Mouse (Mus musculus): ENCODE measurements around the gene Xpo5. TPM values are rescaled to one million over a fixed set of nuclear protein-coding genes. Genes with fewer than 3 reads are reported as not detected.

Xpo5 gene
- total RNA-seq, 1 experiment from 2014 or later: 67.8 TPM

GRCm38 (mm10) chr17:46253452-46254084 is 51.0 kb downstream of the Xpo5 start, which contains the start of gene Lrrc73:
Lrrc73 (plus strand) TSS chr17:46253531.
- ATAC-seq (replicated peaks; ENCODE audit: low read depth, poor library complexity, severe bottlenecking): peak; percentile 83

- ATAC-seq (replicated peaks; ENCODE audit: low read depth, poor library complexity, severe bottlenecking): no peak
These were observed 51.5 kb downstream of the Xpo5 start for GRCm38 (mm10) chr17:46254106-46254505.

GRCm38 (mm10) chr17:46255147-46255546 is 52.6 kb downstream of the Xpo5 start:
- no peak for ATAC-seq (replicated peaks; ENCODE audit: low read depth, poor library complexity, severe bottlenecking)

DNA sequence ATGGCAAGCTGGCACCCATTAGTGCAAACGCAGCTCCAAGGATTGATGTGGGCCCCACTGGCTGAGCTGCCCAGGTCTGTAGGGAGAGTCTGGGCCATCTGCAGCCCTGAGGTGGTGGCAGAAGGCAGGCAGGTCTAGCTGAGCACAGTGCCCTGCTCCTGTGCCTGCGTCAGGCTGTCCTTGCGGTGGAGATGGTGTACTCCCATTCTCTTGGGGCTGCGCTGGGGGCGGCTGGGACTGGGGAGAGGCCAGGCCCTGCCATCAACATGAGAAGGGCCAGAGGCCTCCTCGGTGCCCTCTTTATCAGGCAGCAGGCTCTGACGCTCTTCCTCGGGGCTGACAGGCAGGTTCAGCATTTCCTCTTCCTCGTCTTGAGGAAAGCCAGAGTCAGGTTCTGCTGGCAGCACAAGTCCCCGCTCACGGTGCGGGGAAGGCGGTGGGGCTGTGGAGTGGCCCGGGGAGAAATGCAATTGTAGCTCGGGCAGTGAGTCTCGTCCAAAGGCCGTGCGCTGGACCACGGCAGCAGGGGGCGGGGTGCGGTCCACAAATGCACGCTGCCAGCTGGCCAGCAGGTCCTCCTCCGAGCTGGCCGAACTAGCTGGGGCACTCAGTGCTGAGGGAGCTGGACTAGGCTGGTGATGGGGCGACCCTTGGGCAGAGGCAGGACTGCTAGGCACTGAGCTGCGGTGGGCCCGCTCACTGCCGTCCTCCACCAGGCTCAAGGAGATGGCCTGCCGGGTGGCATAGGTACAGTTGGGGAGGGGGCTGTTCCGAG is 55.9 kb downstream of the Xpo5 start:
- ATAC-seq (replicated peaks; ENCODE audit: low read depth, poor library complexity, severe bottlenecking): no peak

GRCm38 (mm10) chr17:46259675-46260074 is 57.1 kb downstream of the Xpo5 start:
- no peak for ATAC-seq (replicated peaks; ENCODE audit: low read depth, poor library complexity, severe bottlenecking)

- no peak for ATAC-seq (replicated peaks; ENCODE audit: low read depth, poor library complexity, severe bottlenecking)
These were observed 59.7 kb downstream of the Xpo5 start for GRCm38 (mm10) chr17:46262201-46262694.

DNA sequence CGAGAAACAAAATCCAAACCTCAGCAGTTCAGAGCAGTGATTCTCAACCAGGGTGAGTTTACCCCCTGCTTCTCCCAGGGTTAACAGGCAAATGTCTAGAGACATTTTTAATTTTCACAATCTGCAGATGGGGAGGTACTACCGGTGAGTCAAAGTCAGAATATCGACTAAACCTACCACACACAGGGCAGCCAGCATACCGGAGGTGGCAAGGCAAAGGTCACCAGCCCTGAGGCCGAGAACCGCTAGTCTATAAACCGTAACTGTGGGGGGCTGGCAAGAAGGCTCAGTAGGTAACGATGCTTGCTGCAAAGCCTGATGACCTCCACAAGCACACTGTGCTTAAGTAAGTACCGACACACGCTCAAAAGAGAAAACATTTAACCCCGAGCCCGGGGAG is 62.9 kb downstream of the Xpo5 start:
- 0 out of 2 replicates have a peak, but pooled peaks have one; percentile 2 for ATAC-seq (replicated peaks; ENCODE audit: low read depth, poor library complexity, severe bottlenecking)

DNA sequence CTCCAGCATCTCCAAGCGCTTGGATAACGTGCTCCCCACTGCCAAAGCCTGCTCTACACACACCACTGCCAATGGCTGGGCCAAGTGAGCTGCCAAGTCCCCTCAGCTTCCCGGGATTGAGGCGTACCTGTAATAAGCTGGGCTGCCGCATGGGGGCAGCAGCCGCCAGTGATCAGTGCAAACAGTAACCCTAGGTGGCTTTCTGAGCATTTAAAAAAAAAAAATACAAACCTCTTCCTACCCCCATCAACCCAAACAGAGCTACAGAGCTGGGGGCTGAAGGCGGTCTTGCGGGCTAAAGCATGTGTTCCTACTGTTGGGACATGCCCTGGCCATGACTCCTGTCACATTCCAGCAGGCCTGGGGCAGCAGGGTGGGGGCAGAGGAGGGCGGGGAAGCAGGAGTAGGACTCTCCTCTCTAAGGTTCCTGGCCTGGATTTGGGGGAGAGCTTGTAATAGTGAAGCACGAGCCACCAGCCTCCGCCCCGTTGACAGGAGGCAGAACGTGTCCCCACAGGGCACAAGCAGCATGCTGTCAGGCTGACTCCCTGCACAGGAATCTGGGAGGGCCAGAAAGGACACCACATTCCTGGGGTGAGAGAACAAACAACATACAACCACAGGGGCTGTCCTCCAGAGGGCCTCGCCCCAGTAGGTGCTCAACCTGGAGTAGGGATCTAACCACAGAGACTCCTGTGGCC is 63.5 kb downstream of the Xpo5 start:
- peak; percentile 86 for ATAC-seq (replicated peaks; ENCODE audit: low read depth, poor library complexity, severe bottlenecking)

- no peak for ATAC-seq (replicated peaks; ENCODE audit: low read depth, poor library complexity, severe bottlenecking)
These were observed 64.4 kb downstream of the Xpo5 start for GRCm38 (mm10) chr17:46266986-46267385.

GRCm38 (mm10) chr17:46267511-46267910 is 64.9 kb downstream of the Xpo5 start:
- no peak for ATAC-seq (replicated peaks; ENCODE audit: low read depth, poor library complexity, severe bottlenecking)

GRCm38 (mm10) chr17:46268026-46268720 is 65.6 kb downstream of the Xpo5 start:
- ATAC-seq (replicated peaks; ENCODE audit: low read depth, poor library complexity, severe bottlenecking): no peak

DNA sequence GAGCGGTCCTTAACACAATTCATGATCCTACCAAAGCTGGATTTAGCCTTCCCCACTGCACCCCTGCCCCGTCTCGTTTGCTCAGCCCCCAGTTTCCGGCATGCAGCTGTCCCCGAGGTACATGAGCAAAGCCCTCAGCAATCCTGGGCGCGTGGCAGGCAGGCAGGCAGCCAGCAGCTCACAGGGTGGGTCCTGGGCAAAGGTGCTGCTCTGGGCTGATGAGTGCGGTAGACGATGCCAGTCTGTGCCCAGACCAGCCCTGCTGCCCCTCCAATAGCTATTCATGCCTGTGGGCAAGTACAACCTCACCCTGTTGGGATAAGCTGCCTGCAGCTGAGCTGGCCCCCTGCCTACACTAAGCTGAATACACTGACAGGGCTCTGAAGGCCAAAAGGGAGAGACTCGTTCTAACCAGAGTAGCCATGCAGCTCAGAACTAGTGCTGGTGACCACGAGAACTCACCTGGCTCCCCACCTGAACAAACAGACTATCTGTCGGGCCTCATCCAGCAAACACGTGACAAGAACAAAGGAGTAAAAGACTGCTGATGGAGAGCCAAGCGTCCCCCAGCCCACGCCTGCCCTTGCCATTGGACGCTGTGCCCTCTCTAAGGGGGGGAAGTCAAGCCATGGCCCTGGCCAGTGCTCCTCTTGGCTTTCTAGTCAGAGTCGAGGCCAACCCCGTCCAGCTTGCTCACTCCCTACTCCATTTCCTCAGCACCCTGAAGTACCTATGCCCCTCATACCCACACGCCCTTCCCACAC is 67.4 kb downstream of the Xpo5 start:
- no peak for ATAC-seq (replicated peaks; ENCODE audit: low read depth, poor library complexity, severe bottlenecking)

- no peak for ATAC-seq (replicated peaks; ENCODE audit: low read depth, poor library complexity, severe bottlenecking)
These were observed 69.5 kb downstream of the Xpo5 start for GRCm38 (mm10) chr17:46272058-46272457.

- no peak for ATAC-seq (replicated peaks; ENCODE audit: low read depth, poor library complexity, severe bottlenecking)
These were observed 70.1 kb downstream of the Xpo5 start for GRCm38 (mm10) chr17:46272675-46273074.

DNA sequence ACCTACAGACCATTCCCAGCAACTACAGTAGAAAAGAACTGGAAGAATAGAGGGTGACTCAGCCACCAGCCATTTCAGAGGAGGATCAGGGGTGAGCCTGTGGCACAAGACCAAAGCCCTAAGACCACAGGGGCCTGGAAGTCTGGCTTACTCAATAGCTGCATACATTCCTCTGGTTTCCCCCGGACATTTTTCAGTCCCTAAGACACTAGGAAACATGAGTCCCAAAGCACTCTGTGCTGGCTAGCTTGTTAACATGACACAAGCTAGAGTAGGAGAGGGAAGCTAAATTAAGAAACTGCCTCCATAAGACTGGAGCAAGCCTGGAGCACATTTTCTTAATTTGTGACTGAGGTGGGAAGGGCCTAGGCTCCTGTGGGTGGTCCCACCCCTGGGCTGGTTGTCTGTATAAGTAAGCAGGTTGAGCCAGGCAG is 71.2 kb downstream of the Xpo5 start:
- ATAC-seq (replicated peaks; ENCODE audit: low read depth, poor library complexity, severe bottlenecking): no peak

- no peak for ATAC-seq (replicated peaks; ENCODE audit: low read depth, poor library complexity, severe bottlenecking)
These were observed 71.9 kb downstream of the Xpo5 start for GRCm38 (mm10) chr17:46274465-46274864.

- ATAC-seq (replicated peaks; ENCODE audit: low read depth, poor library complexity, severe bottlenecking): no peak
These were observed 72.5 kb downstream of the Xpo5 start for GRCm38 (mm10) chr17:46275034-46275433.

DNA sequence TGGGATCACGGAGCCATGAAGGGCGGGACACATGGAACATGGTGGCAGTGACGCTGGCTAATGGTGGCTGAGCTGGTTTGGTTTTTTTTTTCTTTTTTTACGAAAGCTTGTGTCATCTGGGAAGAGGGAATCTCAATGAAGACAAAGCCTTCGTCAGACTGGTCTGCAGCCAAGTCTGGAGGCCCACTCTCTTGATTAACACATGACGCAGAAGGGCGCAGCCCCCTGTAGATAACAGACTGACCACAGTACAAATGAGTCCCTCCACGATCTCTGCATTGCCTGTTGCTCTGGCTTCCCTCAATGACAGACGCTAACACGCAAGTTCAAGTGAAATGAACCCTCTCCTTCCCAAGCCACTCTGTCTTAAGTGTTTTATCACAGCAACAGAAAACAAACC is 72.9 kb downstream of the Xpo5 start:
- ATAC-seq (replicated peaks; ENCODE audit: low read depth, poor library complexity, severe bottlenecking): no peak

DNA sequence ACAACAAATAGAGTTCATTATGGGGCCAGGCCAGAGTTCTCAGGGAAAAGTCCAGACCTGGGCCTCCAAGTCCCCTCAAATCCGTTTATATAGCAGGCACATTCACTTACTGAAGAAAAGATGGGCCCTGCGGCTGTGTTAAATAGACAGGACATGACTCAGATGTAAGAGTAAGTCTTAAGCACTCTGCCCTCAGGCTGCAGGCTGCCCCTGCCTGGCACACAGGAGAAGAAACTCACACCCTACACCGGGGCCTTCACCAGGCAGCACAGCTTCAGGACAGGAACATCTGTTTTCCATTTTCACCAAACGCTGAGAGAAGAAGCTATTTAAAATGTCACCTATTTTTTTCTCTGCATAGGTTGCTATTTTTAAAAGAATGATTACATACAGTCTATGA is 75.0 kb downstream of the Xpo5 start:
- ATAC-seq (replicated peaks; ENCODE audit: low read depth, poor library complexity, severe bottlenecking): no peak
